Mouse (Mus musculus): ENCODE results near the gene Mcf2l. TPM values are rescaled to one million over a fixed set of nuclear protein-coding genes. Genes with fewer than 3 reads are reported as not detected.

The Mcf2l gene
- polyA plus RNA-seq, 1 experiment from 2014 or later = 8.3 TPM

DNA sequence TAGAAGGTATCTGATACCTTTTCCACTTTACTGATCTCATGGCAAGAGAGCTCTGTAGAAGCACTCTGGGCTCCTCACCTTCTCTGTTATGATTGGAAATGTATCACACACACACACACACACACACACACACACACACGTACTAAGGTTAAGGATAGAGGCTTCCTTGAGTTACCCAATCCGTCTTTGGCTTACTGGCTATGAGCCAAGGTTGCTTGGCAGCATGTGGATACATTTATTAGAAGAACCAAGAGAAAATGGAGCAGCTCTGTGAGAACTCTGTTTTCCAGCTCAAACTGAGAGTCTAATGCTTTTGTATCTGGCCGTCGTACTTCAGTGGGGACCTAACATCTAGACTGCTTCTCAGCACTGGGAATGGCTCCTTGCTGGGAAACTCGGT is 121.9 kb downstream of the Mcf2l start:
- peaks cover 55% of the 10 kb centered on the region for H3K4me1 ChIP-seq
- no peak for DNase-seq (ENCODE audit: low spot score)
- no peaks in the 10 kb centered on the region for H3K9me3 ChIP-seq
- peaks cover 4% of the 10 kb centered on the region; the same call in 1 of the 2 replicates for H3K36me3 ChIP-seq
- H3K27me3 ChIP-seq (ENCODE audit: insufficient read depth, poor library complexity, severe bottlenecking) = no peaks in the 10 kb centered on the region; the same call in 1 of the 2 replicates
- WGBS = 78% methylated on average over 5 of the region's 5 CpGs
- no peak overlapping the region for H3K27ac ChIP-seq
- H3K4me3 ChIP-seq = no peak overlapping the region

- 0 out of 2 replicates have a peak overlapping the region, but pooled peaks have one; percentile 5 for H3K4me3 ChIP-seq
- peaks cover 14% of the 10 kb centered on the region for H3K36me3 ChIP-seq
- H3K27me3 ChIP-seq (ENCODE audit: insufficient read depth, poor library complexity, severe bottlenecking) = no peaks in the 10 kb centered on the region; the same call in 1 of the 2 replicates
- H3K4me1 ChIP-seq = peaks cover 66% of the 10 kb centered on the region
- peak overlapping the region; percentile 63 for H3K27ac ChIP-seq
- H3K9me3 ChIP-seq = no peaks in the 10 kb centered on the region
- DNase-seq (ENCODE audit: low spot score) = no peak
- 34% methylated on average over 8 of the region's 8 CpGs for WGBS
Observed at GRCm38 (mm10) chr8:12996831-12997275, 123.2 kb downstream of the Mcf2l start.

GRCm38 (mm10) chr8:12998331-12998730 is 124.7 kb downstream of the Mcf2l start:
- Histone ChIP-seq H3K4me3 (no peak overlapping the region), H3K4me1 (peaks cover 52% of the 10 kb centered on the region), H3K27me3 (ENCODE audit: insufficient read depth, poor library complexity, severe bottlenecking) (no peaks in the 10 kb centered on the region; the same call in 1 of the 2 replicates), H3K9me3 (no peaks in the 10 kb centered on the region), H3K36me3 (peaks cover 24% of the 10 kb centered on the region), H3K27ac (peak overlapping the region; percentile 36; the same call in 1 of the 2 replicates)
- WGBS = 74% methylated on average over 8 of the region's 8 CpGs
- no peak for DNase-seq (ENCODE audit: low spot score)

DNA sequence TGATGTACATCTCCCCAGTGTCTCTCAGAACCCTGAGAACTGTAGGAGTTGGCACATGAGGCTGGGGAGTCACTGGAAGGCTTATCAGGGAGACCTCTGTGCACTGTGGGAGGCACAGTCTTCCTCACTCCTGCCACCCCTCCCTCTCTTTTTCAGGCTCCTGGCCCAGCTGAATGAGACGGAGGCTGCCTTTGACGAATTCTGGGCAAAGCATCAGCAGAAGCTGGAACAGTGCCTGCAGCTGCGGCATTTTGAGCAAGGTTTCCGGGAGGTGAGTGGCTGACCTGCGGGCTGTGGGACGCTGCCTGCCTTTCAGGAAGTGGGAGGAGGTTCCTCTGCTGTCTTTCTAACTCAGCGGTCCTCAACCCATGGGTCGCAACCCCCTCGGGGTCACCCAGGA is 126.2 kb downstream of the Mcf2l start:
- Histone ChIP-seq H3K27ac (no peak overlapping the region), H3K4me3 (no peak overlapping the region), H3K36me3 (peaks cover 34% of the 10 kb centered on the region), H3K4me1 (peaks cover 45% of the 10 kb centered on the region), H3K27me3 (ENCODE audit: insufficient read depth, poor library complexity, severe bottlenecking) (no peaks in the 10 kb centered on the region; the same call in 1 of the 2 replicates), H3K9me3 (no peaks in the 10 kb centered on the region)
- no peak for DNase-seq (ENCODE audit: low spot score)
- 78% methylated on average over 9 of the region's 9 CpGs for WGBS

DNA sequence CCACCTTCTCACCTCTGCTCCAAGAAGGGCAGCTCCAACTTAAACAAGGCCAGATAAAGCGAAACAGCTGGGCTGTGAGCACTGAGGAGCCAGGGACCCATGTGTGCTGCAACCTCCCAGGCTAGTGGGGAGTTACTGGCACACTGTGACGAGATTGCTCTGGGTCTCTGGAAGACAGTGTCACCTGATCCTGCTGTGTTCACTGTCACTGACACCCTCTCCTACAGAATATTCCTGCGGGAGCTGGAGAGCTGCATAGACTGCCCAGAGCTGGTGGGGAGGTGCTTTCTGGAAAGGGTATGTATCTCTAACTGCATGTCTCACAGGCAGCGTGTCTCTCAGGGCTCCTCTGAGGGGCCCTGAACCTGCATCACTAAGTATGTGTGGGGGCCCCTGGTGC is 133.9 kb downstream of the Mcf2l start:
- Histone ChIP-seq H3K9me3 (peaks cover 9% of the 10 kb centered on the region; the same call in 1 of the 2 replicates), H3K4me1 (peaks cover 26% of the 10 kb centered on the region), H3K27me3 (ENCODE audit: insufficient read depth, poor library complexity, severe bottlenecking) (peaks cover 8% of the 10 kb centered on the region; the same call in 1 of the 2 replicates), H3K27ac (peak overlapping the region; percentile 67), H3K36me3 (peaks cover 36% of the 10 kb centered on the region), H3K4me3 (no peak overlapping the region)
- 45% methylated on average over 4 of the region's 4 CpGs for WGBS
- DNase-seq (ENCODE audit: low spot score) = no peak

DNA sequence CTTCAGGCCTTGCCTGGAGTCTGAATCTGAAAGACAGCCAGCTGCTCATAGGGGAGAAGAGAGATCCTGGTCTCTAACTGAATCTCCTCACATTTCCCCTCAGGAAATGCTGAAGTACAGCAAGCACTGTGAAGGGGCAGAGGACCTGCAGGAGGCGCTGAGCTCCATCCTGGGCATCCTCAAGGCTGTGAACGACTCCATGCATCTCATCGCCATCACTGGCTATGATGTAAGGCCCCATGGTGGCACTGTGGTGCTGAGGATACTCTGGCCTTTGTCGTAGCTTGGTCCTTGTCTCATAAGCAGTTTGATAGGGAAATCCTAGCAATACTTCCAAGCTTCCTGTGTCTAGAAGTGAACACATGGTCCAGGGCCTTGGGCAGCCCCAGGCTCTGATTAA is 136.7 kb downstream of the Mcf2l start:
- Histone ChIP-seq H3K36me3 (peaks cover 39% of the 10 kb centered on the region), H3K4me1 (peaks cover 30% of the 10 kb centered on the region)

GRCm38 (mm10) chr8:13019560-13019959 is 146.0 kb downstream of the Mcf2l start:
- Histone ChIP-seq H3K9me3 (no peaks in the 10 kb centered on the region), H3K4me3 (no peak overlapping the region), H3K36me3 (0 out of 2 replicates have a peak, but pooled peaks cover 5% of the 10 kb centered on the region), H3K27me3 (ENCODE audit: insufficient read depth, poor library complexity, severe bottlenecking) (no peaks in the 10 kb centered on the region), H3K27ac (no peak overlapping the region), H3K4me1 (0 out of 2 replicates have a peak, but pooled peaks cover 9% of the 10 kb centered on the region)
- DNase-seq (ENCODE audit: low spot score) = no peak
- WGBS = 62% methylated on average over 4 of the region's 4 CpGs

More for the DNA sequence above, 136.7 kb downstream of the Mcf2l start:
- DNase-seq (ENCODE audit: low spot score) = no peak
- WGBS = 42% methylated on average over 4 of the region's 4 CpGs
- H3K27me3 ChIP-seq (ENCODE audit: insufficient read depth, poor library complexity, severe bottlenecking) = peaks cover 11% of the 10 kb centered on the region; the same call in 1 of the 2 replicates
- peaks cover 9% of the 10 kb centered on the region; the same call in 1 of the 2 replicates for H3K9me3 ChIP-seq
- no peak overlapping the region for H3K27ac ChIP-seq
- no peak overlapping the region for H3K4me3 ChIP-seq

- Histone ChIP-seq H3K27ac (no peak overlapping the region), H3K36me3 (no peaks in the 10 kb centered on the region), H3K27me3 (ENCODE audit: insufficient read depth, poor library complexity, severe bottlenecking) (no peaks in the 10 kb centered on the region), H3K4me3 (no peak overlapping the region), H3K4me1 (peaks cover 10% of the 10 kb centered on the region), H3K9me3 (no peaks in the 10 kb centered on the region)
- no peak for DNase-seq (ENCODE audit: low spot score)
- WGBS = 89% methylated on average over 8 of the region's 8 CpGs
Observed at GRCm38 (mm10) chr8:13021830-13022229, 148.2 kb downstream of the Mcf2l start.

DNA sequence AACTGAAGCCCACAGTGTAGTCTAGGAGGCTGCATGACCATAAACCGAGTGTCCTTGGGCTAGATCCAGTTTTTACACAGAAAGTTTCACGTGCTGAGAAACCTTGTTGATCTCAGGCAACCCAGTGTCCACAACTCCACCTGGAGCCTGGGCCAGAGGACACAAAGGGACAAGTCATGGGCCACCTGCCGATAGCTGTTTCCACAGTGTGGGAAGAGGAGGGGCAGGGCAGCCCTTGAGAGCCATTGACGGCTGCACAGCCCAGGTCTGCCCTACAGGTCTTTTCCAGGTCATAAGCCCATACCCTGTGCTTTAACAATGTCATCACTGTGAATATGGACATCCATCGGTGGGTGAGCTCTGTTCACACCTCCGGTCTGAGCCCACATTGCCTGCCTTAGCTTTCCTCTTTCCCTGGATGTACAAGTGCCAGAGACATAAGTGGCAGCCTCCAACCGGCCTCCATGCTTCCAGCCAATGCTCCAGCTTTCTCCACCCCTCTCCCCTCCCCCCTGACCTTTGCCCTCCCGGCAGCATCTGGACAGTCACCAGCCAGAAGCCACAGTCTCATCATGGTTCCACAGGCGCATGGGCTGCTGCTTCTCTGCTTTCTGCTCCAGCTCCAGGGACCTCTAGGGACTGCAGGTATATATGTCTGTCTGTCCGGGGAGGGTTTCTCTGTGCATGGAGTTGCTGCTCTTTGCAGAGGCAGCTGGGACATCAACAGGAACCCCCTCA is 152.1 kb downstream of the Mcf2l start, which contains the start of gene F7:
F7 (plus strand) TSS at position 548 of the 738 bp plus-strand sequence.
- Histone ChIP-seq H3K4me3 (no peak within 1 kb of the TSS), H3K36me3 (no peaks in the 10 kb centered on the region), H3K27ac (no peak within 1 kb of the TSS), H3K9me3 (no peaks in the 10 kb centered on the region), H3K27me3 (ENCODE audit: insufficient read depth, poor library complexity, severe bottlenecking) (0 out of 2 replicates have a peak, but pooled peaks cover 4% of the 10 kb centered on the region), H3K4me1 (peaks cover 21% of the 10 kb centered on the region)
- no peak for DNase-seq (ENCODE audit: low spot score)
- 64% methylated on average over 10 of the region's 10 CpGs for WGBS

DNA sequence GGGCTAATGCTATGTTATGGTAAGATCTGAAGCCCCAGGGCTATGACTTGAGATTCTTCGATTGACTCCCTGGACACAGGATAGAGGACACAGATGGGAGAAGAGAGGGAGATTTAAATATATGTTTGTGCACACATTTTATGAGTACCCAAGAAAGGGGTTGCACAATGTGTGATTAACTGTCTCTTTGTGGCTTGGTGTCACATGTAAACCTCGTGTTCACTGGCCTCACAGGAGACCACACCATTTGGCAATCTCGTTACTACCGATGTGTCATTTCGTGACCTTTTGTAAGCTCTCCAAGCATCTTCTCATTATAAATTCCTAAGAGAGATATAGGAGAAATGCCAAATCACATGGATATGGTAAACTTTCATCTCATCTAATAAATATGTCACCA is 154.0 kb downstream of the Mcf2l start:
- Histone ChIP-seq H3K9me3 (no peaks in the 10 kb centered on the region), H3K4me3 (no peak overlapping the region), H3K27me3 (ENCODE audit: insufficient read depth, poor library complexity, severe bottlenecking) (0 out of 2 replicates have a peak, but pooled peaks cover 4% of the 10 kb centered on the region), H3K36me3 (no peaks in the 10 kb centered on the region), H3K4me1 (peaks cover 21% of the 10 kb centered on the region), H3K27ac (no peak overlapping the region)
- DNase-seq (ENCODE audit: low spot score) = no peak
- WGBS = 83% methylated on average over 5 of the region's 5 CpGs

DNA sequence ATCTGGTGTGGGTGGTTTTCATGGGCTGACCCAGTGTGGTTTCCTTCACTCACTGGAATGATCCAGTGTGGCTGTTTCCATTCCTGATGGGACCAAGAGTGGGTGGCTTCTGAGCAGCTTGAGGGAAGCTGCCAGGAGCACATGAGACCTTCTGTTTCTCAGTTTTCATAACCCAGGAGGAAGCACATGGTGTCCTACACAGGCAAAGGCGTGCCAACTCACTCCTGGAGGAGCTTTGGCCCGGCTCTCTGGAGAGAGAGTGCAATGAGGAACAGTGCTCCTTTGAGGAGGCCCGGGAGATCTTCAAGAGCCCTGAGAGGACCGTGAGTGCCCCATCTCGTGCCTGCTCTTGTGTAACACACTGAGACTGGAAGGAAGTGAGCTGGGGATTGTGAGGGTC is 154.9 kb downstream of the Mcf2l start:
- H3K27me3 ChIP-seq (ENCODE audit: insufficient read depth, poor library complexity, severe bottlenecking) = 0 out of 2 replicates have a peak, but pooled peaks cover 4% of the 10 kb centered on the region
- WGBS = 77% methylated on average over 5 of the region's 5 CpGs
- H3K4me1 ChIP-seq = peaks cover 21% of the 10 kb centered on the region
- H3K27ac ChIP-seq = no peak overlapping the region
- H3K36me3 ChIP-seq = no peaks in the 10 kb centered on the region
- no peak overlapping the region for H3K4me3 ChIP-seq
- H3K9me3 ChIP-seq = no peaks in the 10 kb centered on the region
- DNase-seq (ENCODE audit: low spot score) = no peak

- H3K27me3 ChIP-seq (ENCODE audit: insufficient read depth, poor library complexity, severe bottlenecking) = no peaks in the 10 kb centered on the region
- H3K9me3 ChIP-seq = no peaks in the 10 kb centered on the region
- H3K4me3 ChIP-seq = no peak overlapping the region
- H3K4me1 ChIP-seq = peaks cover 38% of the 10 kb centered on the region
- H3K36me3 ChIP-seq = no peaks in the 10 kb centered on the region
- DNase-seq (ENCODE audit: low spot score) = no peak
- H3K27ac ChIP-seq = peak overlapping the region; percentile 78
- 74% methylated on average over 10 of the region's 10 CpGs for WGBS
Observed at GRCm38 (mm10) chr8:13036346-13036812, 162.8 kb downstream of the Mcf2l start.

DNA sequence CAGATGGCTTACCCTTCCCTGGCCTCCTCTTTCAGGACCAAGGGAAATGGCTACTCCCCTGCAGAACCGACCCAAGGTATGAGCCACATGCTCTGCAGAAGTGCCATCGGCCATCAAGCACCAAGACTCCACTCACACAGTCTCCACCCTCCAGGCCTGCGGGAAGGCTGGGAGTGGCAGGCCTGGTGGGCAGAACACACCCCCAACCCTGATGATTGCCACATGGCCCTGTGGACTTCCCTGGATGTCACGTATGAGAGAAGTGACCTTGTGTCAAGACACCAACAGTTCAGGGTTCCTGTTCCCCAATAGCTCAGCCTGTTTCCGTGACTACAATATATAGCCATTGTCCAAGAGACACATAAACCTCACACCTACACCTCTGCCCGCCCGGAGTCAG is 163.4 kb downstream of the Mcf2l start, which contains the start of gene F10:
F10 (plus strand) TSS at position 294 of the 400 bp plus-strand sequence.
- Histone ChIP-seq H3K27ac (peak within 1 kb of the TSS; percentile 78), H3K4me1 (peaks cover 38% of the 10 kb centered on the region), H3K36me3 (no peaks in the 10 kb centered on the region), H3K9me3 (no peaks in the 10 kb centered on the region), H3K27me3 (ENCODE audit: insufficient read depth, poor library complexity, severe bottlenecking) (no peaks in the 10 kb centered on the region), H3K4me3 (no peak within 1 kb of the TSS)
- WGBS = 54% methylated on average over 7 of the region's 7 CpGs
- DNase-seq (ENCODE audit: low spot score) = no peak
